Mouse (Mus musculus): Measurements from ENCODE around the gene Mroh9. TPM values are rescaled to one million over a fixed set of nuclear protein-coding genes. Genes with fewer than 3 reads are reported as not detected.

Gene Mroh9
- polyA plus RNA-seq (2014; fragmentation: Illumina TruSeq; extraction: RNeasy Lipid Tissue Mini Kit (QIAGEN cat#74804); ENCODE audit: low read depth, low replicate concordance), result not detected

GRCm38 (mm10) chr1:163085570-163085969, at the start of gene Mroh9:
Gene Mroh9, minus strand, starts transcription at chr1:163085670.

DNA sequence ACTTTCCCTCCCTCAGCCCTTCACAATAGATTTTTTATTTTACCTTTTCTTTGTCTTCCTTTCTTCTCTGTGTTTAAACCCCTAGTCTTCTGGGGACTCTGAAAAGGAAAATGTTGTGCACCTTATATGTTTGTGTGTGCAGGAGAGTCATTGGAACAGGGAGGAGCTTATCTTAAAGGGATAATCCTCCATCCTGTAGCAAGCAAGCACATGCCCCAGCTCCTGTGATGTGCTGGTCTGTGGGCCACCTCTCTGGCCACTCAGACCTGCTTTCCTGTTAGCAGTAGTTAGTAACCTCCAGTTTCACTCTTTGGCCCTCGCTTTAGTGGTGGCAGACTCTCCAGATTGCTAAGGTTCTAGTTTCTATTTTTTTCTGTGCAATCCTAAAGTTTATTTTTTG, 101.0 kb downstream of the Mroh9 start, which contains the start of gene Fmo3:
Gene Fmo3, minus strand, starts transcription at position 101 of the 400 bp plus-strand sequence.

Other genes with a start within 250 kb of the Mroh9 start
- 789 TPM for gene Fmo1, start 219.1 kb downstream of the Mroh9 start, polyA plus RNA-seq (2014; fragmentation: Illumina TruSeq; extraction: RNeasy Lipid Tissue Mini Kit (QIAGEN cat#74804); ENCODE audit: low read depth, low replicate concordance)
- 115 TPM for gene Fmo2, start 186.9 kb downstream of the Mroh9 start, polyA plus RNA-seq (2014; fragmentation: Illumina TruSeq; extraction: RNeasy Lipid Tissue Mini Kit (QIAGEN cat#74804); ENCODE audit: low read depth, low replicate concordance)
- gene Fmo6, start 148.2 kb downstream of the Mroh9 start, polyA plus RNA-seq (2014; fragmentation: Illumina TruSeq; extraction: RNeasy Lipid Tissue Mini Kit (QIAGEN cat#74804); ENCODE audit: low read depth, low replicate concordance), result not detected
- gene Fmo3, start 101.1 kb downstream of the Mroh9 start, polyA plus RNA-seq (2014; fragmentation: Illumina TruSeq; extraction: RNeasy Lipid Tissue Mini Kit (QIAGEN cat#74804); ENCODE audit: low read depth, low replicate concordance), result 1.2 TPM
- 37.3 TPM for gene Prrx1, start 228.0 kb upstream of the Mroh9 start, polyA plus RNA-seq (2014; fragmentation: Illumina TruSeq; extraction: RNeasy Lipid Tissue Mini Kit (QIAGEN cat#74804); ENCODE audit: low read depth, low replicate concordance)